Mouse (Mus musculus): ENCODE measurements around the gene Tns4. TPM values are rescaled to one million over a fixed set of nuclear protein-coding genes. Genes with fewer than 3 reads are reported as not detected.
A peak's percentile ranks its signal among the peaks of the same experiment; 100 is the strongest.

Gene Tns4
- total and polyA plus RNA-seq, 2 experiments from 2014 or later, result 0.08 to 1.3 TPM

- Histone ChIP-seq H3K27me3 (ENCODE audit: insufficient read depth, low read length) (no peaks in the 10 kb centered on the region), H3K4me2 (ENCODE audit: low read depth, low read length) (no peak overlapping the region), H3K36me3 (ENCODE audit: insufficient read depth, low read length) (no peaks in the 10 kb centered on the region), H3K4me1 (ENCODE audit: insufficient read depth, low read length) (no peaks in the 10 kb centered on the region), H3K27ac (no peak overlapping the region), H3K9ac (replicated peaks; ENCODE audit: low read length) (no peak overlapping the region), H3K9me3 (ENCODE audit: low read length) (no peaks in the 10 kb centered on the region), H3K4me3 (ENCODE audit: low read length) (no peak overlapping the region)
- DNase-seq (ENCODE audit: low spot score) (no peak), ATAC-seq (no peak)
- WGBS, result 79% methylated on average over 5 of the region's 5 CpGs
- no peak for TF ChIP-seq CTCF (IDR thresholded peaks at IDR 0.05; ENCODE audit: low read depth)
These were observed 20.7 kb downstream of the Tns4 start for GRCm38 (mm10) chr11:99068455-99068854.

DNA sequence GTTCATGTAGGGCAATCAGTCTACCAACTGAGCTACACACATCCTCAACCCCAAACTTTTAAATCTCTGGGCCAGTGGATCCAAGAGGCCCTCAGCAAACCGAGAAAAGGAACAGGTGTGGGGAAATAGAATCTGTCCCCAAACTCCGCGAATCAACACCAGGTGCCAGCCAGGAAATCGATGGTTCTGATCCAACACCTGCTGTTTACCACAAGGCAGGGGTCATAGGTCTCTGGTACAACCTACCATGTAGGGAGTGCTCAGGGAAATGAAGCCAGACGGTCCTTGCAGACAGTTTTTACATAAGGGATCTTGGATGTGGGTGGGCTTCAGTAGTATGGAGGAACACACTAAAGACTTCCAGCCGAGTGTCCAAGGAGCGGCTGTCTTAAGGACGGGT lies 21.5 kb downstream of the Tns4 start:
- Histone ChIP-seq H3K4me2 (ENCODE audit: low read depth, low read length) (no peak overlapping the region), H3K9me3 (ENCODE audit: low read length) (no peaks in the 10 kb centered on the region), H3K27ac (no peak overlapping the region), H3K4me1 (ENCODE audit: insufficient read depth, low read length) (no peaks in the 10 kb centered on the region), H3K4me3 (ENCODE audit: low read length) (no peak overlapping the region), H3K9ac (replicated peaks; ENCODE audit: low read length) (no peak overlapping the region), H3K36me3 (ENCODE audit: insufficient read depth, low read length) (no peaks in the 10 kb centered on the region), H3K27me3 (ENCODE audit: insufficient read depth, low read length) (no peaks in the 10 kb centered on the region)
- TF ChIP-seq CTCF (IDR thresholded peaks at IDR 0.05; ENCODE audit: low read depth), result no peak
- WGBS, result 85% methylated on average over 8 of the region's 8 CpGs
- ATAC-seq, result no peak
- DNase-seq (ENCODE audit: low spot score), result no peak

- peak; percentile 99 for TF ChIP-seq CTCF (IDR thresholded peaks at IDR 0.05; ENCODE audit: low read depth)
- Histone ChIP-seq H3K4me2 (ENCODE audit: low read depth, low read length) (no peak overlapping the region), H3K36me3 (ENCODE audit: insufficient read depth, low read length) (no peaks in the 10 kb centered on the region), H3K4me1 (ENCODE audit: insufficient read depth, low read length) (no peaks in the 10 kb centered on the region), H3K27ac (no peak overlapping the region), H3K9me3 (ENCODE audit: low read length) (no peaks in the 10 kb centered on the region), H3K27me3 (ENCODE audit: insufficient read depth, low read length) (no peaks in the 10 kb centered on the region), H3K4me3 (ENCODE audit: low read length) (no peak overlapping the region), H3K9ac (replicated peaks; ENCODE audit: low read length) (no peak overlapping the region)
- ATAC-seq (peak; percentile 67), DNase-seq (ENCODE audit: low spot score) (peak; percentile 92)
- WGBS, result 29% methylated on average over 2 of the region's 2 CpGs
These were observed 23.1 kb downstream of the Tns4 start for GRCm38 (mm10) chr11:99065979-99066378.

- peak; percentile 22; the same call in 1 of the 2 replicates for TF ChIP-seq CTCF (IDR thresholded peaks at IDR 0.05; ENCODE audit: low read depth)
- Histone ChIP-seq H3K4me1 (ENCODE audit: insufficient read depth, low read length) (no peaks in the 10 kb centered on the region), H3K9ac (replicated peaks; ENCODE audit: low read length) (no peak overlapping the region), H3K4me2 (ENCODE audit: low read depth, low read length) (no peak overlapping the region), H3K36me3 (ENCODE audit: insufficient read depth, low read length) (no peaks in the 10 kb centered on the region), H3K4me3 (ENCODE audit: low read length) (no peak overlapping the region), H3K9me3 (ENCODE audit: low read length) (no peaks in the 10 kb centered on the region), H3K27ac (no peak overlapping the region), H3K27me3 (ENCODE audit: insufficient read depth, low read length) (no peaks in the 10 kb centered on the region)
- no peak for DNase-seq (ENCODE audit: low spot score)
- WGBS, result 79% methylated on average over 3 of the region's 3 CpGs
- no peak; the same call in 1 of the 2 replicates for ATAC-seq
These were observed 23.8 kb downstream of the Tns4 start for GRCm38 (mm10) chr11:99065353-99065752.

DNA sequence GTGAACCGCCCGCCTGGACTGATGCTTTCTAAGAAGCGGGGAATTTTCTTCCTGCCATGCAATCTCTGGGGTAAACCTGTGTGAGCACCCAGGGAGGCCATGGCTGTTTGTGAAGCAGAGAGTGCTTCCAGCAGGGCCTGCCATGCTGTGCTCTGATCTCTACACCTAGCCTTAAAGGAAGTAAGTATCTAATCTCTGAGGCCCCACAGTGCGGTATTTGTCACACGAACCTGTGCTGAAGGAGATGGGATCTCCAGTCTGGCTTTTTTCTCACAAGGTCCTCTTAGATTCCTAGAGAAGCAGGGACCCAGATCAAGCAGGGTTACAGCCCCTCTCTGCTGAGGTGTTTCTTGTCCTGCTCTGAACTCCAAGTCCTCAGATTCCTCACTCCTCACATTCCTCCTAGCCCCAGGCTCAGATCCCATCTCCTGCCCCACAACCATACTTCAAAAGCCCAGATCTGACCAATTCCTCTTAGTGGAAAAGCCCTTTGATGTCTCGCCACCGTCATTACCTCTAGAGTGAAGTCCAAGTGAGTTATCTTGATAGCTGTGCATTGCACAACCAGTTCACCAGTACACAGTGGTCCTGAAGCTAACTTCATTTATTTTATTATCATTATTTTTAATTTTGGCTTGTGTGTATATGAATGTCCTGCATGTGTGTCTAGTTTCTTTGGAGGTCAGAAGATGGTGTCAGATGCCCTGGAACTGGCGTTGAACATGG lies 25.5 kb downstream of the Tns4 start:
- no peak for DNase-seq (ENCODE audit: low spot score)
- no peak overlapping the region for H3K9ac ChIP-seq (replicated peaks; ENCODE audit: low read length)
- no peaks in the 10 kb centered on the region for H3K27me3 ChIP-seq (ENCODE audit: insufficient read depth, low read length)
- no peaks in the 10 kb centered on the region for H3K36me3 ChIP-seq (ENCODE audit: insufficient read depth, low read length)
- TF ChIP-seq CTCF (IDR thresholded peaks at IDR 0.05; ENCODE audit: low read depth), result no peak
- H3K4me3 ChIP-seq (ENCODE audit: low read length), result no peak overlapping the region
- H3K27ac ChIP-seq, result no peak overlapping the region
- 50% methylated on average over 8 of the region's 8 CpGs for WGBS
- no peak overlapping the region for H3K4me2 ChIP-seq (ENCODE audit: low read depth, low read length)
- no peaks in the 10 kb centered on the region for H3K4me1 ChIP-seq (ENCODE audit: insufficient read depth, low read length)
- no peak for ATAC-seq
- no peaks in the 10 kb centered on the region; the same call in 1 of the 2 replicates for H3K9me3 ChIP-seq (ENCODE audit: low read length)

- Histone ChIP-seq H3K27me3 (ENCODE audit: insufficient read depth, low read length) (no peaks in the 10 kb centered on the region), H3K36me3 (ENCODE audit: insufficient read depth, low read length) (no peaks in the 10 kb centered on the region), H3K9me3 (ENCODE audit: low read length) (no peaks in the 10 kb centered on the region; the same call in 1 of the 2 replicates), H3K4me2 (ENCODE audit: low read depth, low read length) (no peak overlapping the region), H3K4me1 (ENCODE audit: insufficient read depth, low read length) (no peaks in the 10 kb centered on the region), H3K4me3 (ENCODE audit: low read length) (no peak overlapping the region), H3K9ac (replicated peaks; ENCODE audit: low read length) (no peak overlapping the region), H3K27ac (no peak overlapping the region)
- DNase-seq (ENCODE audit: low spot score) (no peak), ATAC-seq (no peak)
- TF ChIP-seq CTCF (IDR thresholded peaks at IDR 0.05; ENCODE audit: low read depth), result no peak
- 82% methylated on average over 7 of the region's 7 CpGs for WGBS
These were observed 26.4 kb downstream of the Tns4 start for GRCm38 (mm10) chr11:99062661-99063060.

DNA sequence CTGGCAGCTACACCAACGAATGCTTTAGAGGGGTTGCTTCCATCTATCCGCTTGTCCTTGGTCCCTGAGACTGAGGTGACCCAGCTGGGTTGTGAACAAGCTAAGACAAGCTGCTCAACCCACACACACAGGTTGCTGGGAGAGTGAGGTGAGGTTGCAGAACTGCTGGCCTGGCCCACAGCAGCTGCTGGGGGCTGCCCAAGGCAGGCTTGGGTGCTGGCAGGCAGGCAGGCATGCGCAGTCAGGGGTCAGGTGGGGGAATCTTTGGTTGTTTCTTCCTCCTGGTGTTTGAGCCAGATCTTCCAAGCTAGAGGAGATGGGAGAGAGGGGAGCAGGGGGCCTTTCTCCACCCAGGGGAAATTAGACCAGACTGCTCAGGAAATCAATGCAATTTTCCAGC lies 28.7 kb downstream of the Tns4 start:
- Histone ChIP-seq H3K9me3 (ENCODE audit: low read length) (no peaks in the 10 kb centered on the region; the same call in 1 of the 2 replicates), H3K27ac (no peak overlapping the region), H3K4me2 (ENCODE audit: low read depth, low read length) (no peak overlapping the region), H3K36me3 (ENCODE audit: insufficient read depth, low read length) (no peaks in the 10 kb centered on the region), H3K27me3 (ENCODE audit: insufficient read depth, low read length) (no peaks in the 10 kb centered on the region), H3K4me3 (ENCODE audit: low read length) (no peak overlapping the region), H3K9ac (replicated peaks; ENCODE audit: low read length) (no peak overlapping the region), H3K4me1 (ENCODE audit: insufficient read depth, low read length) (no peaks in the 10 kb centered on the region)
- no peak for TF ChIP-seq CTCF (IDR thresholded peaks at IDR 0.05; ENCODE audit: low read depth)
- 93% methylated on average over 3 of the region's 3 CpGs for WGBS
- no peak for ATAC-seq
- no peak for DNase-seq (ENCODE audit: low spot score)
